Mouse (Mus musculus): Measurements from ENCODE around the gene Bag1. TPM values are rescaled to one million over a fixed set of nuclear protein-coding genes. Genes with fewer than 3 reads are reported as not detected.

Gene Bag1
- 123 and 198 TPM in 2 replicates for polyA plus RNA-seq (2012; rRNA removed)

DNA sequence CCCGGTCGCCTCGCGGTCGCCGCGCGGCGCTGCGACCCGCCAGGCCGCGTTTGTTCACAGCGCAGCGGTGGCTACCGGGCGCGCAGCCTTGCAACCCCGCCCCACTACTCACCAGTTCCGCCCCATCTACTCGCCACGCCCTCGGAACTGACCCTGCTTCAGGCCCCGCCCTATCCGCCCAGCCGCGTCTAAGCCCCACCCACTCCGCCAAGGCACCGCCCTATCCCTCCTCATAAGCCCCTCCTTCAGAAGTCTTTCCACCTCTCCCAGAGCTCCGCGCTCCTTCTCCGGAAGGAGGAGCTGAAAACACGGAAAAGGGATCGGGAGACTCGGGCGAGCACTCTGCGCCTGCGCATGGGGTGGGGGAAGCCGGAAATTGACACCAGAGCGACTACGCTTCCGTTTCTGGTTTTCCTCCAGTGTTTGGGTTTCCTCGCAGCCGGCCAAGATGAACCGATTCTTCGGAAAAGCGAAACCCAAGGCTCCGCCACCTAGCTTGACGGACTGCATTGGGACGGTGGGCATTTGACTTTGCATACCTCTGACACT lies at the start of gene Bag1, which contains the start of gene Chmp5:
Gene Bag1, minus strand, starts transcription at position 135 of the 549 bp plus-strand sequence.
Gene Chmp5, plus strand, starts transcription at position 248 of the 549 bp plus-strand sequence.
- WGBS: under 1% methylated on average over 50 of the region's 50 CpGs
- peak; percentile 99 for DNase-seq

DNA sequence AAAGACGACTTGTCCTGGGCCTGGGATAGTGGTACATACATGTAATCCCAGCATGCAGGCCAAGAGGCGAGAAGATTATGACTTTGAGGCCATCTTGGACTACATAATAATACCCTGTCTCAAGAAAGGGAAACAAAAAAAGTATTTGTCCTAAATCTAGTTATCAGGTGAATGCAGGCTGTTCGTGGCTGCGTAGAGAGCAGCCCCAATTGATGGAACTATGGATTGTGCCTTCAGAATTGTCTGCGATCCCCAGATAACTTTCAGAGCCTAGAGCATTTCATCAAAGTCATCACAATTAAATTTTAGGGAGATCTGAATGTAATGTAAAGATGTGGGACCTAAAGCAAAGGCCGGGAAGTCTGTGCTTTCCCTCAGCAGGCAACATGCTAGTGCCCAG lies 48.2 kb upstream of the Bag1 start:
- Histone ChIP-seq H3K4me1 (ENCODE audit: control insufficient read depth, insufficient read depth, low read length) (no peaks in the 10 kb centered on the region), H3K4me3 (replicated peaks; ENCODE audit: extremely low read depth, low read depth, low read length) (no peak overlapping the region)
- DNase-seq: no peak
- TF ChIP-seq POLR2A (IDR thresholded peaks at IDR 0.05; ENCODE audit: borderline replicate concordance, extremely low read depth, low read depth, low read length) (no peak), CTCF (IDR thresholded peaks at IDR 0.05; ENCODE audit: insufficient read depth, low read length) (no peak)
- 94% methylated on average over 6 of the region's 6 CpGs for WGBS

More for the DNA sequence above, at the start of gene Bag1, which contains the start of gene Chmp5:
- TF ChIP-seq CTCF (IDR thresholded peaks at IDR 0.05; ENCODE audit: insufficient read depth, low read length) (no peak), POLR2A (IDR thresholded peaks at IDR 0.05; ENCODE audit: borderline replicate concordance, extremely low read depth, low read depth, low read length) (peak; percentile 83; the same call in 1 of the 2 replicates)
- peaks cover 8% of the 10 kb centered on the region for H3K4me1 ChIP-seq (ENCODE audit: control insufficient read depth, insufficient read depth, low read length)
- H3K4me3 ChIP-seq (replicated peaks; ENCODE audit: extremely low read depth, low read depth, low read length): peak within 1 kb of the TSS; percentile 87

DNA sequence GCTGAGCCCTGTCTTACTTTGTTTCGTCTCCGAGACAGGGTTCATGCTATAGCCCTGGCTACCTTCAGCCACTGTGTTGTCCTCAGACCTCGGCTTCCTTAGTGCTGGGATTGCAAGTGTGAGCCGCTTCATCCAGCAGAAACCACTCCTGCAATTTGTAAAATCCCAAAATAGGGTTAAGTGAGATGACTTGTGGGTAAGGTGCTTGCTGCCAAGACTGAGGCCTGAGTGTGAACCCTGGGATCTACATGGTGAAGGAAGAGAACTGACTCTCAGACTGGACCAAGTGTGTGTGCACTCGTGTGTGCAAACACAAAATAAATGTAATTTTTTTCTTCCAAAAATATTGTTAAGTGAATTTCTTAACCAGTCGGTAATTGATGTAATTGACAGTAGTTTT lies 41.5 kb upstream of the Bag1 start:
- WGBS: 89% methylated on average over 6 of the region's 6 CpGs
- TF ChIP-seq POLR2A (IDR thresholded peaks at IDR 0.05; ENCODE audit: borderline replicate concordance, extremely low read depth, low read depth, low read length): no peak
- TF ChIP-seq CTCF (IDR thresholded peaks at IDR 0.05; ENCODE audit: insufficient read depth, low read length): no peak
- Histone ChIP-seq H3K4me1 (ENCODE audit: control insufficient read depth, insufficient read depth, low read length) (no peaks in the 10 kb centered on the region), H3K4me3 (replicated peaks; ENCODE audit: extremely low read depth, low read depth, low read length) (no peak overlapping the region)
- no peak for DNase-seq

DNA sequence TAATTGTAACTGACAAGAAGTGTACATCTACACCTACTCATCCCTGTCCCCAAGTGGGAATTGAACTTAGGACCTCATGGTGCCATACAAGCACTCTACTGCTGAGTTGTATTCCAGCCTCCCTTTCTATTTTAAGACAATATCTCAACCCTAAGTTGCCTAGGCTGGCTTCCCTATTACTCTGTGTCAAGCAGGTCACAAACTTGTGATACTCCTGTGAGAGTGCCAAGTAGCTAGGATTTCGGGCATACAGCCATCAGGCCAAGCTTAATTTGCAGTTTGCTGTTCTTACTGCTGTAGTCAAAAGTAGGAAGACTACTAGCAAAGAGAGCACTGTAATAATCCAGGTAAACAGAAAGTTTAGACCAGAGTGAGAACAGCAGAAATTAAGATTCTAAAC lies 35.6 kb upstream of the Bag1 start:
- H3K4me1 ChIP-seq (ENCODE audit: control insufficient read depth, insufficient read depth, low read length): no peaks in the 10 kb centered on the region
- no peak for TF ChIP-seq CTCF (IDR thresholded peaks at IDR 0.05; ENCODE audit: insufficient read depth, low read length)
- no peak for TF ChIP-seq POLR2A (IDR thresholded peaks at IDR 0.05; ENCODE audit: borderline replicate concordance, extremely low read depth, low read depth, low read length)
- H3K4me3 ChIP-seq (replicated peaks; ENCODE audit: extremely low read depth, low read depth, low read length): no peak overlapping the region
- no peak for DNase-seq
- WGBS: 69% methylated on average over 1 of the region's 1 CpGs

DNA sequence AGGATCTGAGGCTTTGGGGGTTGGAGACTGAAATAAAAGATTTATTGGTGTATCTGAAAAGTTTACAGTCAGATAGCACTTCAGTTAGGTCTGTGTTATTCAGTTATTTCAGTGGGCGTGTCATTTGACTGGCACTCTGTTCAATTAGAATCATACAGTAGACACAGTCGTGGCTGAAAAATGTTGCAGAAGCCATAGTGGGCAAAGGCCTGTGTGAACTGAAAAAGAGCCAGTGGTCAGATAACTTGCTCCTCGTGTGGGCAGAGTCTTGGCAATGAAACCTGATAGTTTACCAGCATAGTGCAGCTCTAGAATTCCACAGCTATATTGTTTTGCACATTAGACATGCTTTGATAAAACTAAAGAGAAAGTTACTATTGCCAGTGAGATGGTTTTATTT lies 34.4 kb upstream of the Bag1 start:
- no peaks in the 10 kb centered on the region for H3K4me1 ChIP-seq (ENCODE audit: control insufficient read depth, insufficient read depth, low read length)
- H3K4me3 ChIP-seq (replicated peaks; ENCODE audit: extremely low read depth, low read depth, low read length): no peak overlapping the region
- 62% methylated on average over 3 of the region's 3 CpGs for WGBS
- DNase-seq: no peak
- TF ChIP-seq POLR2A (IDR thresholded peaks at IDR 0.05; ENCODE audit: borderline replicate concordance, extremely low read depth, low read depth, low read length) (no peak), CTCF (IDR thresholded peaks at IDR 0.05; ENCODE audit: insufficient read depth, low read length) (no peak)

DNA sequence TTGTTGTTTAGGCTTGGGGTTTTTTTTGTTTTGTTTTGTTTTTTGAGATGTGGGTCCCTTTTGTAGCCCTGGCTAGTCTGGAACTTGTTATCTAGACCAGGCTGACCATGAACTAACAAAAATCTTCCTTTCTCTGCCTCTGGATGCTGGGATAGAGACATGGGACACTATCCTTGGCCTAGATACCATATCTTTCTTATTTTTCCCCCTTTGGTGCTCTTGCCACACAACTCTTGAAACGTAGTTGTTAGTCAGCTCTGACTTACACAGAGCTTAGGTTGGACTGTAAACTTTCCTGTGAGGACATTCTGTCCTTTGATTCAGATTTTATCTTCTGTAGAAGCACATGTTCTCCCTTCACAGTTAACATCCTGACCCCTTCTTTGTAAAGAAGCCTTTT lies 31.3 kb upstream of the Bag1 start:
- no peak for TF ChIP-seq POLR2A (IDR thresholded peaks at IDR 0.05; ENCODE audit: borderline replicate concordance, extremely low read depth, low read depth, low read length)
- no peak for TF ChIP-seq CTCF (IDR thresholded peaks at IDR 0.05; ENCODE audit: insufficient read depth, low read length)
- no peak for DNase-seq
- 83% methylated on average over 1 of the region's 1 CpGs for WGBS
- no peaks in the 10 kb centered on the region for H3K4me1 ChIP-seq (ENCODE audit: control insufficient read depth, insufficient read depth, low read length)
- H3K4me3 ChIP-seq (replicated peaks; ENCODE audit: extremely low read depth, low read depth, low read length): no peak overlapping the region

DNA sequence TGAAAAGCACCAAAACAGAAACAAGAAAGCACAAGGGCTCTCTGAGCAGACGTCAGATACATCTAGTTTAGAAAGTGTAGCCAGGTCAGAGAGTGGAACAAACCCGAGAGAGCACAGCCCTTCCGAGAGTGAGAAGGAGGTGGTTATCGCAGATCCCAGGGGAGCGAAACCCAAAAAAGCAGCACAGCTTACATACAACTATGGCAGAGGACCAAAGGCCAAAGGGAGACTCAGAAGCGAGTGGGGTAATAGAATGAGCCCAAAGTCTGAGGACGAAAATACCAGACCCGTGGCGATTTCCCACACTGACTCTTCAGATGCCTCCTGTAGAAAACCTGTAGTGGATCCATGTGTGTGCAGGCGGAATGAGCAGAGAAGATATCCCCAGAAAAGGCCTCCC lies 28.6 kb upstream of the Bag1 start:
- Histone ChIP-seq H3K4me1 (ENCODE audit: control insufficient read depth, insufficient read depth, low read length) (peaks cover 7% of the 10 kb centered on the region; the same call in 1 of the 2 replicates), H3K4me3 (replicated peaks; ENCODE audit: extremely low read depth, low read depth, low read length) (no peak overlapping the region)
- TF ChIP-seq CTCF (IDR thresholded peaks at IDR 0.05; ENCODE audit: insufficient read depth, low read length): no peak
- TF ChIP-seq POLR2A (IDR thresholded peaks at IDR 0.05; ENCODE audit: borderline replicate concordance, extremely low read depth, low read depth, low read length): no peak
- WGBS: 92% methylated on average over 10 of the region's 10 CpGs
- DNase-seq: no peak

DNA sequence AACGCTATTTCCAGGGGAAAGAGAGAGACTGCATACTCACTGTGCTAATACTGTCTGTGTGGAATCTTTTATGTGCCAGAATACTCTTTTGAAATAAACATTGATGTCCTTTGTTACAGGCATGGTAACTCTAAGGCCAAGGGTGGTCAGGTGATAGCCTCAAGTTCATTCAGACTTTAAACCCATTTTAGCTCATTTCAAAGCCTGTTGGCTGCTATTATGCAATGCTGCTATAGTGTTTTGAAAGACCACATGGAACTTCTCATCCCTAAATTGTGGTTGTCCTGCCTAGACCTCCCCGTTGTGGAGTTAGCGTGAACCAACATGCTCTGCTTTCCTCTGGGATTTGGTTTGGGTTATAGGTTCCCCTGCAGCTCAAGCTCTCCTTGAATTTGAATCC lies 27.6 kb upstream of the Bag1 start:
- TF ChIP-seq CTCF (IDR thresholded peaks at IDR 0.05; ENCODE audit: insufficient read depth, low read length) (no peak), POLR2A (IDR thresholded peaks at IDR 0.05; ENCODE audit: borderline replicate concordance, extremely low read depth, low read depth, low read length) (no peak)
- H3K4me3 ChIP-seq (replicated peaks; ENCODE audit: extremely low read depth, low read depth, low read length): no peak overlapping the region
- H3K4me1 ChIP-seq (ENCODE audit: control insufficient read depth, insufficient read depth, low read length): peaks cover 7% of the 10 kb centered on the region; the same call in 1 of the 2 replicates
- WGBS: 76% methylated on average over 3 of the region's 3 CpGs
- no peak for DNase-seq

DNA sequence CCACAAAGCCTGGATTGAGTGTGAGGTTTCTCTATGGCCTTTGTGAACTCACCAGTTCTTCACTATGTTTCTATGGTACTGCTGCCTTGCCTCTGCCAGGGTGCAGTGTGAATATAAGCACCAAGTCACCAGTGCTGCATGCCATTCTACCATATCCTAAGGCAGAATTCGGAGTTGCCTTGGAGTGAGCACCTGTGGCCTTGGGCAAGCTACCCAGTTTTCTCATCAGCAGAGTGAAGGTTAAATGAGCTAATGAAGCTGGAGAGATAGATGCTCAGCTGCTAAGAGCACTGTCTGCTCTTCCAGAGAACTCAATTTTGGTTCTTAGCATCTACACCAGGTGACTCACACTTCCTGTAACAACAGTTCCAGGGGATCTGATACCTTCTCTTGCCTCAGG lies 25.9 kb upstream of the Bag1 start:
- peaks cover 7% of the 10 kb centered on the region; the same call in 1 of the 2 replicates for H3K4me1 ChIP-seq (ENCODE audit: control insufficient read depth, insufficient read depth, low read length)
- no peak for TF ChIP-seq POLR2A (IDR thresholded peaks at IDR 0.05; ENCODE audit: borderline replicate concordance, extremely low read depth, low read depth, low read length)
- TF ChIP-seq CTCF (IDR thresholded peaks at IDR 0.05; ENCODE audit: insufficient read depth, low read length): no peak
- no peak overlapping the region for H3K4me3 ChIP-seq (replicated peaks; ENCODE audit: extremely low read depth, low read depth, low read length)
- 97% methylated on average over 1 of the region's 1 CpGs for WGBS
- no peak for DNase-seq

DNA sequence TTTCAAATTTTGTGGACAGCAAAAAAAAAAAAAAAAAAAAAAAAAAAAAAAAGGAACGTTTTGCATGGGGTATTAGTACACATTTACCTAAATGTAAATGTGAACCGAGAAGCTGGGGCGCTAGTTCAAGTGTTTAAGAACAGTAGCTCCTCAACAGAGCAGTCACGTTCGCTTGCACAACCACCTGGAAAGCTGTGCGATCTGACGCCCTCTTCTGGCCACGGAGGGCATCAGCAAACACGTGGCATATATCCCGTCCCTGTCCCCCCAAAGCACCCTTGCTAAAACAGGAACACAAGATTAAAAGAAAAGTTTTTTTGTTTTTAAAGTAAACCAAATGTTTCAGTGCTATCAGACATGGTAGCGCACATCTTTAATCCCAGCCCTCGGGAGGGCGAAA lies 23.6 kb upstream of the Bag1 start:
- TF ChIP-seq CTCF (IDR thresholded peaks at IDR 0.05; ENCODE audit: insufficient read depth, low read length) (peak; percentile 70), POLR2A (IDR thresholded peaks at IDR 0.05; ENCODE audit: borderline replicate concordance, extremely low read depth, low read depth, low read length) (no peak)
- 20% methylated on average over 13 of the region's 13 CpGs for WGBS
- no peak for DNase-seq
- Histone ChIP-seq H3K4me1 (ENCODE audit: control insufficient read depth, insufficient read depth, low read length) (peaks cover 7% of the 10 kb centered on the region; the same call in 1 of the 2 replicates), H3K4me3 (replicated peaks; ENCODE audit: extremely low read depth, low read depth, low read length) (no peak overlapping the region)

All from lung, adult 2 months (tissue).